Mouse (Mus musculus): ENCODE measurements around the gene Mast1. TPM values are rescaled to one million over a fixed set of nuclear protein-coding genes. Genes with fewer than 3 reads are reported as not detected.

Mast1 gene
- polyA plus RNA-seq, 1 experiment from 2014 or later: 0.39 TPM

GRCm38 (mm10) chr8:84871376-84872308 is 65.5 kb downstream of the Mast1 start, which contains the start of gene Syce2:
TSS of gene Syce2 (plus strand) at chr8:84872111.
- DNase-seq: peak; percentile 86
- TF ChIP-seq CTCF (IDR thresholded peaks at IDR 0.05; ENCODE audit: low read depth): peak; percentile 47
- Histone ChIP-seq H3K9ac (peak within 1 kb of the TSS; percentile 61), H3K27ac (ENCODE audit: low read depth) (no peak within 1 kb of the TSS), H3K4me3 (ENCODE audit: low read depth, low read length) (peak within 1 kb of the TSS; percentile 49), H3K27me3 (ENCODE audit: insufficient read depth, low read length) (no peaks in the 10 kb centered on the region), H3K36me3 (ENCODE audit: insufficient read depth) (peaks cover 33% of the 10 kb centered on the region), H3K4me1 (ENCODE audit: insufficient read depth) (peaks cover 8% of the 10 kb centered on the region), H3K9me3 (ENCODE audit: low read depth, low read length) (no peaks in the 10 kb centered on the region), H3K4me2 (peak within 1 kb of the TSS; percentile 99)
- 12% methylated on average over 44 of the region's 46 CpGs for WGBS
- peak; percentile 74 for ATAC-seq (ENCODE audit: insufficient read depth)

Small RNA genes lying within 50 kb of the gene (microRNA-seq; reads per million reads assigned to microRNA genes)
- gene Gm24197 (ENCODE audit: borderline number of aligned reads) (not detected), gene Mir7069 (ENCODE audit: borderline number of aligned reads) (4.0 reads per million, percentile 14 among the genes with 10 or more reads in this experiment)

Other genes starting within 250 kb of the Mast1 start
- gene Nacc1, start 249.5 kb downstream of the Mast1 start, polyA plus RNA-seq (2014; fragmentation: Nextera tagmentation; extraction: Ambion mirVana): 29.8 and 33.8 TPM in 2 replicates
- gene Lyl1, start 235.9 kb downstream of the Mast1 start, polyA plus RNA-seq (2014; fragmentation: Nextera tagmentation; extraction: Ambion mirVana): 12.0 and 12.5 TPM in 2 replicates
- gene G430095P16Rik, start 214.4 kb downstream of the Mast1 start, polyA plus RNA-seq (2014; fragmentation: Nextera tagmentation; extraction: Ambion mirVana): 2.7 and 2.8 TPM in 2 replicates
- gene Nfix, start 137.0 kb downstream of the Mast1 start, polyA plus RNA-seq (2014; fragmentation: Nextera tagmentation; extraction: Ambion mirVana): 42.3 and 44.1 TPM in 2 replicates
- gene Dand5, start 114.5 kb downstream of the Mast1 start, polyA plus RNA-seq (2014; fragmentation: Nextera tagmentation; extraction: Ambion mirVana): 4.5 and 4.6 TPM in 2 replicates
- gene Gadd45gip1, start 105.8 kb downstream of the Mast1 start, polyA plus RNA-seq (2014; fragmentation: Nextera tagmentation; extraction: Ambion mirVana): 44.2 and 45.0 TPM in 2 replicates
- gene Rad23a, start 96.7 kb downstream of the Mast1 start, polyA plus RNA-seq (2014; fragmentation: Nextera tagmentation; extraction: Ambion mirVana): 118 and 123 TPM in 2 replicates
- gene Calr, start 90.4 kb downstream of the Mast1 start, polyA plus RNA-seq (2014; fragmentation: Nextera tagmentation; extraction: Ambion mirVana): 886 and 920 TPM in 2 replicates
- 92.9 and 103 TPM in 2 replicates for gene Farsa, start 80.4 kb downstream of the Mast1 start, polyA plus RNA-seq (2014; fragmentation: Nextera tagmentation; extraction: Ambion mirVana)
- 79.9 and 94.8 TPM in 2 replicates for gene Syce2, start 65.2 kb downstream of the Mast1 start, polyA plus RNA-seq (2014; fragmentation: Nextera tagmentation; extraction: Ambion mirVana)
- 28.1 and 30.4 TPM in 2 replicates for gene Gcdh, start 43.4 kb downstream of the Mast1 start, polyA plus RNA-seq (2014; fragmentation: Nextera tagmentation; extraction: Ambion mirVana)
- gene Klf1, start 35.4 kb downstream of the Mast1 start, polyA plus RNA-seq (2014; fragmentation: Nextera tagmentation; extraction: Ambion mirVana): 1.8 and 1.9 TPM in 2 replicates
- 12.0 and 15.3 TPM in 2 replicates for gene Dnase2a, start 28.8 kb downstream of the Mast1 start, polyA plus RNA-seq (2014; fragmentation: Nextera tagmentation; extraction: Ambion mirVana)
- not detected in 2 replicates for gene Rtbdn, start 9.6 kb upstream of the Mast1 start, polyA plus RNA-seq (2014; fragmentation: Nextera tagmentation; extraction: Ambion mirVana)
- gene Gm49661, start 32.1 kb upstream of the Mast1 start, polyA plus RNA-seq (2014; fragmentation: Nextera tagmentation; extraction: Ambion mirVana): not detected in 2 replicates
- gene Prdx2, start 32.2 kb upstream of the Mast1 start, polyA plus RNA-seq (2014; fragmentation: Nextera tagmentation; extraction: Ambion mirVana): 819 and 843 TPM in 2 replicates
- 117 and 121 TPM in 2 replicates for gene Rnaseh2a, start 32.4 kb upstream of the Mast1 start, polyA plus RNA-seq (2014; fragmentation: Nextera tagmentation; extraction: Ambion mirVana)
- gene Junb, start 41.4 kb upstream of the Mast1 start, polyA plus RNA-seq (2014; fragmentation: Nextera tagmentation; extraction: Ambion mirVana): 12.8 and 15.4 TPM in 2 replicates
- 15.2 and 18.0 TPM in 2 replicates for gene Hook2, start 53.2 kb upstream of the Mast1 start, polyA plus RNA-seq (2014; fragmentation: Nextera tagmentation; extraction: Ambion mirVana)
- not detected in 2 replicates for gene Best2, start 77.2 kb upstream of the Mast1 start, polyA plus RNA-seq (2014; fragmentation: Nextera tagmentation; extraction: Ambion mirVana)
- 97.2 and 98.0 TPM in 2 replicates for gene Asna1, start 87.9 kb upstream of the Mast1 start, polyA plus RNA-seq (2014; fragmentation: Nextera tagmentation; extraction: Ambion mirVana)
- 153 and 156 TPM in 2 replicates for gene Trir, start 89.5 kb upstream of the Mast1 start, polyA plus RNA-seq (2014; fragmentation: Nextera tagmentation; extraction: Ambion mirVana)
- gene Tnpo2, start 99.6 kb upstream of the Mast1 start, polyA plus RNA-seq (2014; fragmentation: Nextera tagmentation; extraction: Ambion mirVana): 17.9 and 20.2 TPM in 2 replicates
- gene Fbxw9, start 122.7 kb upstream of the Mast1 start, polyA plus RNA-seq (2014; fragmentation: Nextera tagmentation; extraction: Ambion mirVana): 23.1 and 23.7 TPM in 2 replicates
- gene Gm5741, start 130.6 kb upstream of the Mast1 start, polyA plus RNA-seq (2014; fragmentation: Nextera tagmentation; extraction: Ambion mirVana): 0.72 TPM in 1 of 2 replicates, not detected in the other
- gene Dhps, start 134.4 kb upstream of the Mast1 start, polyA plus RNA-seq (2014; fragmentation: Nextera tagmentation; extraction: Ambion mirVana): 60.3 and 61.5 TPM in 2 replicates
- gene Wdr83os, start 143.4 kb upstream of the Mast1 start, polyA plus RNA-seq (2014; fragmentation: Nextera tagmentation; extraction: Ambion mirVana): 155 and 158 TPM in 2 replicates
- gene Wdr83, start 143.9 kb upstream of the Mast1 start, polyA plus RNA-seq (2014; fragmentation: Nextera tagmentation; extraction: Ambion mirVana): 42.9 and 45.3 TPM in 2 replicates
- gene Man2b1, start 145.9 kb upstream of the Mast1 start, polyA plus RNA-seq (2014; fragmentation: Nextera tagmentation; extraction: Ambion mirVana): 32.7 and 33.9 TPM in 2 replicates
- 1.7 and 2.3 TPM in 2 replicates for gene Zfp791, start 185.7 kb upstream of the Mast1 start, polyA plus RNA-seq (2014; fragmentation: Nextera tagmentation; extraction: Ambion mirVana)
- not detected in 2 replicates for gene Cks1brt, start 214.6 kb upstream of the Mast1 start, polyA plus RNA-seq (2014; fragmentation: Nextera tagmentation; extraction: Ambion mirVana)

Measured in lung, embryonic 14.5 days (tissue).